Mouse (Mus musculus) adrenal gland, postnatal 25 days (tissue): Measurements from ENCODE around the gene Lcn11. TPM values are rescaled to one million over a fixed set of nuclear protein-coding genes. Genes with fewer than 3 reads are reported as not detected.
"Not testable (repeated sequence)": the region's sequence is repeated elsewhere in the genome, so short reads cannot be mapped to it uniquely, and the experiment has no call there.

Source experiments
- DNase-seq: peaks from one replicate; pipeline ENCODE4 v3.0.0; 2021; ENCODE audit warnings: mixed read lengths
- long read RNA-seq: library from polyadenylated mRNA; stranded (forward); transcript quantifications from one replicate; pipeline ENCODE4 v2.0.0, GENCODE M21; 2021
- total RNA-seq: library from RNA; stranded (reverse); gene quantifications from 2 replicates; pipeline ENCODE4 v1.2.3, GENCODE M21; 2021

The Lcn11 gene
- not detected in 2 replicates for total RNA-seq
- long read RNA-seq = 0 reads

DNA sequence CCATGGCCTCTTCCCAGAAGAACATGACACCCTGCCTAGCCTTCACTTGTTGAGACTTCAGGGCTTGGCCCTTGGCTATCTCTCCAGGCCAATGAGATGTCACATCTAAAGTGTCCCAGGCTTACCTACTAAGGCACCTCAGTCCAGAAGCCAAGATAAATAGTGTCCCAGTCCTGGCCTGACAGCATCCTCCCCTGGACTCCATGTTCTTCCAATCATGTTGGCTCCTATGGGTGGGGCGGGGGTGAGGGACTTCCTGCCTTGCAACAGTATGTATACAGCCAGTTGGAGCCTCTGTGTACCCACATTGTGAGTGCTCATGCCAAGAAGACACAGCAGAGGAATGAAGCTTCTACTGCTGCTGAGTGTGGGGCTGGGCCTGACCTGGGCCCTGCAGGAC lies at the start of gene Lcn11:
TSS of gene Lcn11 (plus strand) at position 301 of the 400 bp plus-strand sequence.
- no peak for DNase-seq

DNA sequence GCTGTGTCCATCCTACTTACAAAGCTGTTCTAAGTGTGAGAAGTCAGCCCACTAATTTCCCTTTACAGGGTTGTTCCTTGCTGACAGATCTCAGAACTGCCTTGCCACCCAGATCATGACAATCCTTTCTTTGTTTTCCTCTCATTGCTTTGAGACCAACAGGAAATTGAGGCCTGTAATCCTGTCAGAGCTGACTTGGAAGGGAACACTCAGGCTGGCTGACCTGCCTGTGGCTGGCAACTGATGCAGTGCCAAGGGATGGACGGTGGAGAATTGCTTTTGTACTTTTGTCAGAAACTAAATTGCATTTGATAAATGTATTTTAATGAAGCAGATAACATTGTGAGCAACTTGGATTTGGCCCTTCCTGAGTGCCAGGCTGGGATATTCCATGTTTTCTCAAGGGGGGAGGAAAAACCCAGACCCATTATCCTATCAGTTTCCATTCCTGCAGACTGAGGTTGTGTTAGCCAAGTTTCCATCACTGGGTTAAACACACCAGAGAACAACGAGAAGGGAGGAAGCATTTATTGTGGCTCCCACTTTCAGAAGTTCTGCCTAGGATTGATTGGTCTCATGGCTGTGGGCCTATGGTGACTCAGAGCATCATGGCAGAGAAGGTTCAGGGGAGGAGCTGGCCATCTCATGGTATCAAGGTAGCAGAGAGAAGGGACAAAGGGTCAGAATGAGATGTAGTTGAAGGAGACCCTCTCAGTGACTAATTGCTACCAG lies 43.5 kb upstream of the Lcn11 start:
- DNase-seq = no peak

DNA sequence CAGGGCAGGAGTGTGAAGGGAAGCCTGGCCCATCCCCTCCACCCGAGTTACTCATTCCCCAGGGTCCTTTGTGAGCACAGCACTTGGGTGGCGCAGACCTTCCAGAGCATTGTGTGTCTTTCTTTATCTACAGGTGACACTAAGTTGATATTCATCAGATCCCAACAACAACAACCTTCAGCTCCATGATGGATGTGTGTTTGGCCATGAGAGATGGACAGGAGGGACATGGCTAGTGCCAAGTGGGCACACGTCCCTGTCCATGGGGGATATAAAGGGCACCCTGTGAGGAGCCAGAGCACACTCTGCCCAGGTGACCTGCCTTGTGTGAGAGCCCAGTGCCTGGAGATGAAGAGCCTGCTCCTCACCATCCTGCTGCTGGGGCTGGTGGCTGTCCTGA lies 40.1 kb upstream of the Lcn11 start, which contains the start of gene Obp2b:
TSS of gene Obp2b (plus strand) at position 301 of the 400 bp plus-strand sequence.
- DNase-seq = not testable (repeated sequence)

DNA sequence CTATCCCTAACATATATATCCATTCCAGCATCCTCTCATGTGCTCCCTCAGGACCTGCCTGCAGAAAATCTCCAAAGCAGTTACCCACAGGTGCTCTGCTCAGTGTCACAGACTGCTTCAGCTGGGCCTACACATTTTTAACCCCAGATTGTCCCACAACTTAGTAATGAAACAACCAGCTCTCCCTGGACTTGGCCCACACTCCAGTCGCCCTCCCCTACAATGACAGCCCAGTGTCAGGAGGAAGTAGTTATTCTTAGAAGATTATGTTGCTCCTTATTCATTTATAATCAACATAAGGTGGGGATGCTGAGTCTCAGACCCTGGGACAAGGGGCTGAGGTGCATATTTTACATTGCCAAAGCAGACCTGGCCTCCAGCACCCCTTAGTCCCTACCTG lies 35.1 kb upstream of the Lcn11 start:
- no peak for DNase-seq

DNA sequence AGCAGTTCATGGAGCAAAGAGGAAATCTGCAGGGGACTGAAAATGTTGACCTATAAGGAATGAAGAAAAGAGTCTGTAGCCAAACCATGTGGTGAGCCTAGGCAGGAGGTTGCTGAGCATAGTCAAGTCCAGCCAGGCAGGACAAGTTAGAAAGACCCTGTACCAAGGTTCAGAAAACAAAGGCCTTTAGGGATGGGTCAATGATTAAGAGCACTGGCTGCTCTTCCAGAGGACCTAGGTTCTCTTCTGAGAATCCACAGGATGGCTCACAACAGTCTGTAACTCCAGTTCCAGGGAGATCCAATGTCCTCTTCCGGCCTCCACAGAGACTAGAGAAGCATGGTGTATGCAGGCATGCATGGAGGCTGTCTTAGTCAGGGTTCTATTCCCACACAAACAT lies 22.6 kb upstream of the Lcn11 start:
- no peak for DNase-seq

DNA sequence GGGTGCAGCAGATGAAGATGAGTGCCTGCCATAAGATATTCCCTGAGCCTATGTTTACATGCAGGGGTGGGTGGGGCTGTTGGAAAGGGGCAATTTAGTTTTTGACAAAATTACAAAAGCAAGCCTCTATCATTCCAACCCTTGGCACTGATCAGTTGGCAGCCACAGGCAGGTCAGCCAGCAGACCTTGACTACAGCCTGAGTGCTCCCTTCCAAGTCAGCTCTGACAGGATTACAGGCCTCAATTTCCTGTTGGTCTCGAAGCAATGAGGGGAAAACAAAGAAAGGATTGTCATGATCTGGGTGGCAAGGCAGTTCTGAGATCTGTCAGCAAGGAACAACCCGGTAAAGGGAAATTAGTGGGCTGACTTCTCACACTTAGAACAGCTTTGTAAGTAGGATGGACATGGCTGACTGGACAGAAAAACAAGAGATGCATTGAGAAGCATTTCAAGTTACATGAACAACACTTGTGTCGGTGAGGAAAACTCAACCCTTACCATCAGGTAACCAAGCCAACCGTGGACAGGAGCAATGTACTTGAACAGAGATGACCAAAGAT lies 18.7 kb upstream of the Lcn11 start:
- DNase-seq = no peak

DNA sequence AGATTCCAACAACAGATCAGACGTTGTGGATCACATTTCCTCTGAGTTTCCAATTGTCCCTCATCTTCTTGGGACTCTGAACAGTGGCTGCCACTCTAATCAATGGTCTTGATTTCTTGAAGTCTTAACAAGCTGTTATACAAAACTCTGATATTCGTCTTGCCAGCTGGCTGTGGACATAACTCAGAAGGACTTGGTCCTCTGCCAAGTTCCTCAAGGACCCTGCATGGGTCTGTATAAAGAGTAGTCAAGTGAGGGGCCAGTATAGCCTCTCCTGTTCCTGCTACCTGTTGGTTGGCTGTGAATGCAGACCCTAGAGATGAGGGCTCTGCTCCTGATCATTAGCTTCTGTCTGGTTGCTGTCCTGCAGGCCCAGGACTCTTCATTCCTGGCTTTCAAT lies 11.5 kb upstream of the Lcn11 start, which contains the start of gene Lcn3:
TSS of gene Lcn3 (plus strand) at position 301 of the 400 bp plus-strand sequence.
- DNase-seq = no peak

DNA sequence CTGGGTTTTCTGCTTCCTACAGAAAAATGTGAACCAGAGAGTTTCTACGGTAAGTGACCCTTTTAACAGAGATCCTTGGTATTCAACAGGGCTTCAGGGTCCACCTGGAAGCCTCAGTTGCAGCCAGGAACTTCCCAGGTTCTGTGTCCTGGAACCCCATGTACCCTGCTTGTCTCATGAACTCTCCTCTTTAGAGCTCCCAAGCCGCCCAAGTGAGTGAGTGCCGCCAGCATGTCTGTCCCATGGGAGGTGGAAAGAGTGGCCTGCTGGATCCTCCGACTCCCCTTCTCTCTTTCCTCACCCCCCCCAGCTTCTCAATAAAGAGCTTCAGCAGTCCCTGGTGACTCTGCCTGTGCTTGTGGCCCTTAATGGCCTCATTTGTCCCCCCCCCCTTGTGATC lies 9.1 kb upstream of the Lcn11 start:
- no peak for DNase-seq

DNA sequence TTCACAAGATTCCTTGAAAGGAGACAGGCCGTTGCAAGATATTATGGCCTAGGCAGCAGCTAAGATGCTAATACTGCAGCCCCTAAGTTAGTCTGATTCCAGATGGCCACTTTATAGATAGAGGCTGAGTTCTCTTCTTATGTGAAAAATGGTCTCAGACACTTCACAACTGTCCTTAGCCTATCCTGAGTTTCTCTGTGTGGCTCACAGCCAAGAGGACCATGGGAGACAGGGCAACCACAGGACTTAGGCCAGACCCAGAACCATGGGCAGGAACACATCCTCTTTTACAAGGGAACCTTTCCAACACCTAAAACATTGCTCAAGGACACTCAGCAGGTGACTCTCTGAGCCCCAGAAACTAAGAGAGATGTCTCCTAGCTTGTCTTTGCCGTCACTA lies 3.3 kb upstream of the Lcn11 start:
- peak; percentile 11 for DNase-seq

DNA sequence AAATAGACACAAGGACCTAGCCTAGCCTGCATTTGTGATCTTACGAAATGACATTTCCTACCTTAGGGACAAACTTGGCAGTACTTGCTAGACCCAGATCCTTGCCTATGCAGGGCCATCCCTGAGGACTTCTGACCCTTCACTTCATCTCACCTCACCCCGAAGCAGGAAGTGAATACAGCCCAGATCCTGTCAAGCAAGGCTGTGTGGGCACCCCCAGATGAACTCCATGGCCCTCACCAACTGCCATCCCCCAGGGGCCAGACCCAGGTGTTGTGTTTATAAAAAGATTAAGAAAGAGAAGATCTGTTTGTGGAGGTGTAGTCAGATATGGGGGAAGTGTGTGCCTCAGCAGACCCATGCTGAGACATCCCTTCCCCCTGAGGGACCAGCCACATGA lies 2.2 kb upstream of the Lcn11 start:
- DNase-seq = no peak

DNA sequence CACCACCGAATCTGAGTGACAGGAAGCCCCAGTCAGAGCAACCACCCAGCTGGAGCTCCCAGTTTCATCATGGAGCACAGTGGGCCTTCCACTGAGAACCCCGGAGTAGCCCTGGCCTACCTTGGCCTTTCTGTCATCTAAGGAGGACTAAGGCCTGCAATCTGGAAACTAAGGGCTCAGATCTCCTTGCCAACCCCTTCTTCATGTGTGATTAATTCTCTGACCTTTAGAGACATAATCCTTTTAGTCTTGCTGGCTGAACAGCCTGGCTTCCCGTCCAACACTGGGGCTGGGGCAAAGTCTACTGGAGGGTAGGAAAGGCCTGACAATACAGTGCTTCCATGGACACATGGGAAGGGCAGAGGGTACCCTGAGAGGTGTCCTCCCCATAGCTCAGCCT lies 826 bp upstream of the Lcn11 start:
- peak; percentile 9 for DNase-seq

DNA sequence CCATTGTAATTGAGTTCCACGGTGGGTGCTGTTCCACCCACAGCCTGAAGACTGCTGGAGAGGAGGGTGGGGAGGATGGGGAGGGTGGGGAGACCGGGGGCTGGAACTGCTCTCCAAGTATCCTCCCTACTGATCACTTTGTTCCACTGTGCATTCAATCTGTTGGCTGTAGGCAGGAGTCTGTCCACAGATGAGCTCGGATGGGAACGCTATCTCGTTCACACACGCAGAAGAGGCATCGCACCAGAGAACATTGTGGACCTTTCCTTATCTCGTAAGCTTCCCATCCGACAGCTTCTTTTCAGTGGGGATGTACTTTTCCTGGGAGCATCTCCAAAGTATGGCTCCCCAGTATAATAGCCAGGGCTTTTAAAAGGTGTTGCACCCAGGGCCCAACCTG lies 2.3 kb downstream of the Lcn11 start:
- DNase-seq = no peak

DNA sequence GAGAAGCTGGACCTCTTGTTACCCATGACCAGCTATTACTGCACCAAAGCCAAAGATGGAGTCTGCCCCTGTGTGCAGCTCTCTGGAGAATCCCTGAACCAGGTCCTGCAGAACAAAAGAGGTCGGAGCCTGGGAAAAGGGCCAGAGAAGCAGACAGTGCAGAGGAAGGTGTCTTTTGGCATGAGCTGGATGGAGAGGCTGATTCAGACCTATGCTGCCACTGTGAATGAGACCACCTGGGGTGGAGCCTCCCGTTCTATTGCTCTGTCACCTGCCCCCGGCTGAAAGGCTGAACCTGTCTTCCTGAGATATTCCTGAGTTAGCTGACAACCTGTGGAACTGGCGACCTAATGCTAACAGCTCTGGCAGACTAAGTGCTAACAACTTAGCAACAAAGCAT lies 4.1 kb downstream of the Lcn11 start:
- DNase-seq = no peak

DNA sequence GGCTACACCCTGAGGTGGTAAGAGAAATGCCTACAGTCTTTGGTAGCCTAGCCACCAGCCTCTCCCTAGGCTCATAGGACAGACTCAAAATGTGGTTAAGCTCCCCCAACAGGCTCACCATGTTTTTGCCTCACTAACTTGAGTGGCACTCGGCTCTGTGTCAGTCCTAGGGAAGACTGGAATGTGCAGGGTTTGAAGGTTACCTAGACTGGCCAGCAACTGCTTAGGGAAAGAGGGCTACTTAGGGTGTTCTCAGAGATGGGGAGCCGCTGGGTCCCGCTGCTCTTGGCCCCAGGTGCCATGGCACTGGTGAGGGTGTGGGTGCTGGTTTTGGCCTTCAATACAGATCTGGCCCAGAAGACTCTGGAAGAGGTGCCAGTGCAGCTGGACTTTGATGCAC lies 5.1 kb downstream of the Lcn11 start, which contains the start of gene Gm13539:
TSS of gene Gm13539 (plus strand) at position 301 of the 400 bp plus-strand sequence.
- no peak for DNase-seq

DNA sequence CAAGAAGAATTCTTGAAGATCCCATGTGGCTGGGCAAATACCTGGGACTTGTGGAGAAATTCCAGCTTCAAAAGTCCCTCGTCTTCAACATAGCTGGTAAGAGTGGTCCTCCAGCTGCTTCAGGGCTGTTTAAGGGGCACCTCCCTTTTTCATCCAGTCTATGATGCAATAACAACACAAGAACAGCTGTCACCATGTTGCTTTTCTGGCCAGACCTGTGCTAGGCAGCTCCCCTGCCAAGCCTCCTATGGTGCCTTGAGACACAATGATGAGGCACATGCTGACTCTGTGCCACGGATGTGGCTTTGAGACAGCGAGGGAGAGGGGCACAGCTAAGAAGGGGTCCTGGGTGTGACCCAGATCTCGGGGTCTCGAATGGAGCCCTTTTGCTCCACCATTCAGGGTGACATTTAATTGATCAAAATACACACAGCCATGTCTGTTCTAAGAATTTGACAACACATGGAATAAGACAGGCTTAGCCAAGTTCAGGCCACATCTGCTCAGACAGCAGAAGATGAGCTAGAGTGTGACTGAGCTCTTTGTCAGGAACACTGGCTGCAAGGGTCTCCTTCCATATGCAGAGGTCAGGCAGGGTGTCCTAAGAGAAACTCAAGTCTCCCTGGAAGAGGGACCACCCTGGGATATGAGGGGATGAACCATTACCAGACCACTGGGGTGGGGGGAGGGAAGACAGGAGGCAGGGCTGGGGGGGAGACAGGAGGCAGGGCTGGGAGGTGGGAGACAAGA lies 8.9 kb downstream of the Lcn11 start:
- DNase-seq = no peak

DNA sequence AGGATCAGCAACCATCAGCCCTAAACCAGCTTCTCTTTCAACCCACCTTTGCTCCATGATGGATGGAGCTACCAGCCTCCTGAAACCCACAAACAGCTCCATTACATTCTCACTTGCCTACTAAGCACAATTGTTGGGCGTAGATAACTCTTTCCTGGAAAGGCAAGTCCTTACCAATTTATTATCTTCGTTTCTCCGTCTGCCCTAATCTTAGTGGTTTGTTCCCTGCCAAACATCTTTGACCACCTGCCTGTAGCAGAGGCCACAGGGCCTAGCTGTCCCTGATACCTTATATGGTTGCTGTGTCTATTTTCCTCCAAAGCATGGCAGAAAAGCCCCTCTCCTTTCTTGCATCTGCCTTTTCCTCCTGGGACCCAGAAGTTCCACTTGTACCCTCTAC lies 12.3 kb downstream of the Lcn11 start:
- no peak for DNase-seq

DNA sequence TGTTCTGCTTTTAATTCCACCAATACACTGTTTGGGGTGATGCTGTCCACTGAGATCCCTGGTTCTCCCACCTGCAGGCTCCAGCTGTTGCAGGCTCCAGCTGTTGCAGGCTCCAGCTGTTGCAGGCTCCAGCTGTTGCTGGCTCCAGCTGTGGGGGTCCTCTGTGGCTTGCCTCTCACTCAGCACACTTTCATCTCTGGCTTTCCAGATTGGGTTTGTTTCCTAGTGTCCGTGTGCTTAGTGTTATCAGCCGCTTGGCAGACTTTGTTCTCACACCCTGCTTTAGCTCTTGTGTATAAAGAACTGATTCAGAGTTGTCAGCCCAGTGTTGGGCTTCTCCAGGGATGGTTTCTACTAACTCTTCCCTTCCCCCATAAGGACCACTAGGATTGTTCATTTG lies 20.8 kb downstream of the Lcn11 start:
- DNase-seq = no peak

DNA sequence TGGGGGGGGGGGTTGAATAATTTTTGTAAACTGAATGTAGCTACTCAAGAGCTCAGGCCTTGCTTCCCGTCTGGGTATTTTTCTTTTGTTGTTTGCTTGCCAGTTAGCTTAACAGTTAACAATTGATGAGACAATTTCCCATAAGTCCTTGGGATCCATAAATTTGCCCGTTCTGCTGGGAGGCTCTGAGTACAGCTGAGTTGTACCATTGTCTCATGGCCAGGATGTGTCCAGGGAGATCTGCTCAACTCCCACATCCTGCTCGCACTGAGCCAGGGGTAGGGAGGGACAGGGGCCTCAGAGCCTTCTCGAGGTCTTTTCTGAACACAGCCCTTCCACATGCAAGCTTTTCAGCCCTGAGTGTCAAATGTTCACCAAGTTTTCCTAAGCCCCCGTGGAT lies 21.2 kb downstream of the Lcn11 start:
- DNase-seq = no peak

DNA sequence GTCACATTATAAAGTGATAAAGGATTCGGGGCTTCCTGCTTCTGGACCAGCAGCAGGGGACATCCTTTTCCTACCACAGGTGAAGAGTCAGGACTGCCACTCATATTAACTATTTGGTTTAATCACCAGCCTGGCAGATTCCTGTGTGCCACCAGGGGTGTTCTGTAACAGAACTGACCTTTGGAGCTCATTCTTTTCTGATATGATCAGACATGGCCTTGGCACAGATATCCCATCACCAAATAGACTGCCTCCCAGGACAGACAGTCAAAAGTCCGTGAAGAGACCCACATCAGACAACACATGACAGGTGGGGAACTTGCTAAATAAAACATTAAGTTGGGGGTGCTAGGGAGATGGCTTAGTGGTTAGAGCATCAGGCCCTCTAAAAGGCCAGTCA lies 34.9 kb downstream of the Lcn11 start:
- DNase-seq = no peak

DNA sequence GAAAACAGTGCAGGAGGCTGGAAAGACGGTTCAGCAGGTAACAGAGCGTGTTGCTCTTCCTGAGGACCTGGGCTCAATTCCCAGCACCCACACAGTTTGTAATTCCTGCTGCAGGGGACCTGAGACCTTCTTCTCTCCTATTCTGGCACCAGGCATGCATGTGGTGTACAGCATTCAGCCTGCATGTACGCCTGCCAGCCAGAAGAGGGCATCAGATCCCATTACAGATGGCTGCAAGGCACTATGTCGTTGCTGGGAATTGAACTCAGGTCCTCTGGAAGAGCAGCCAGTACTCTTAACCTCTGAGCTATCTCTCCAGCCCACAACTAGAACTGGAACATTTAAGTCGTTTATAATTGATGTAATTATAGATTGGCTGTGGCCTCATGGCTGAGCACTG lies 36.5 kb downstream of the Lcn11 start:
- no peak for DNase-seq

DNA sequence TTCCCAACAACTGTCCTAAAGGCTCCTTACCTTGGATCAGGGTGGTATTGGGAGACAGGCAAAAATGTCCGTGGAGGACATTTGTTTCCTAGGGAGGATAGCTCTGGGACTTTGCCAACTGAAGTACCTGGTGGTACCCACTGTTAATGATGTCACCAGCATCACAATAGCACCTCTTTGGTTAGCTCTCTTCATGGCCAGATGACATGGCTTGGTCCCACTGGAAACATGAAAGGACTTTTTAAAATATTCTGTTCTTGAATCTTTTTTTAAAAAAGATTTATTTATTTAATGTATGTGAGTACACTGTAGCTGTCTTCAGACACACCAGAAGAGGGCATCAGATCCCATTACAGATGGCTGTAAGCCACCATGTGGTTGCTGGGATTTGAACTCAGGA lies 38.9 kb downstream of the Lcn11 start, which contains the start of gene Glt6d1:
TSS of gene Glt6d1 (minus strand) at position 101 of the 400 bp plus-strand sequence.
- not testable (repeated sequence) for DNase-seq

DNA sequence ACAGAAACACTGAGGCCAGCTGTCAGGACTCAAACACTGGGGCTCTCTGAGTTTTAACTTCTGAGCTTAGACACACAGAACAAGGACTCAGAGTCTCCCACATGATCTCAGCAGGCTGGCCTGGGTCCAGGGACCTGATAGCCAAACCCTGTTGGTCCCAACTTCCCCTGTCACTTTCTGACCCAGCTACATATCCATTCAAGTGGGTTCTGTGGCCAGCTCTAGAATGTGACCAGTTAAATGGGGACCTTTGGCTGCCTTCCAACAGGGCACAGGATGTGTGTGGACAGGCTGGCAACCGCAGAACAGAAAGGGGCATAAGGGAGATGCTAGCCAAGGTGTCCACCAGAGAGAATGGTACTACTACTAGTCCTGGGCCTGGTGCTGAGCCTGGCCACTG lies 46.0 kb downstream of the Lcn11 start, which contains the start of gene Lcn9:
TSS of gene Lcn9 (plus strand) at position 348 of the 400 bp plus-strand sequence.
- DNase-seq = no peak

DNA sequence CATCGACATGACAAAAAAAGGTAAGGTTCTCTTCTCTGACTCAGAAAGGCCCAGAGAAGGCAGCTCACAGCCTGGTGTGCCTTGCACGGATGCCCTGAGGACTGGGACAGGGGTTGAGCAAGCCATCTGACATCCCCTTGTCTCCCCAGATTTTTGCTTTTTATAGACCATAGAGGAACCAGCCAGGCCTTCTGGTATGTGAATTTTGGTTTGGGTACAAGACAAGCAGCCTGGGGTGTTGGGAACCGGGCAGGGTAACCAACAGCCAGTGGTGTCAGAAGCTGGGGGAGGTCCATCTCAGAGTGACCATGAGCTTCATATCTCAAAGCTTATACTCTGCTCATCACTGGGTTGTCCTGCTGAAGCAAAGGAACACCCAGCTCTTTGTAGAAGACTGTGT lies 47.9 kb downstream of the Lcn11 start:
- DNase-seq = no peak
